Mouse (Mus musculus) heart, adult 8-10 months (tissue): Measurements from ENCODE around the gene Ccno. TPM values are rescaled to one million over a fixed set of nuclear protein-coding genes. Genes with fewer than 3 reads are reported as not detected.
"Not testable (repeated sequence)": the region's sequence is repeated elsewhere in the genome, so short reads cannot be mapped to it uniquely, and the experiment has no call there.

Experiments used
- DNase-seq: peaks from one replicate; pipeline ENCODE4 v3.0.0; 2022; ENCODE audit warnings: low spot score
- microRNA-seq: library from miRNA; unstranded; fragments of <30 nt; microRNA quantifications from one replicate; pipeline ENCODE4 v1.2.0, GENCODE M21; 2022
- total RNA-seq, 4 experiments: library from RNA; stranded (reverse); gene quantifications; 2 replicates each; pipeline ENCODE4 v1.2.4; 2022

The Ccno gene
- total RNA-seq, 4 experiments from 2014 or later, result 0.16 to 0.50 TPM; not detected in 2

- no peak for DNase-seq
These were observed 13.1 kb downstream of the Ccno start for GRCm38 (mm10) chr13:113000576-113001318.

GRCm38 (mm10) chr13:113012683-113013082, 25.1 kb downstream of the Ccno start:
- no peak for DNase-seq

- DNase-seq, result not testable (repeated sequence)
These were observed 25.8 kb downstream of the Ccno start for GRCm38 (mm10) chr13:113013174-113013953.

GRCm38 (mm10) chr13:113021521-113021920, 33.9 kb downstream of the Ccno start:
- DNase-seq, result no peak

- no peak for DNase-seq
These were observed 34.9 kb downstream of the Ccno start for GRCm38 (mm10) chr13:113022467-113022866.

GRCm38 (mm10) chr13:113023274-113024143, 35.9 kb downstream of the Ccno start:
- no peak for DNase-seq

- no peak for DNase-seq
These were observed 43.7 kb downstream of the Ccno start for GRCm38 (mm10) chr13:113031351-113031750.

GRCm38 (mm10) chr13:113031792-113032571, 44.4 kb downstream of the Ccno start:
- DNase-seq, result no peak

GRCm38 (mm10) chr13:113032831-113033230, 45.2 kb downstream of the Ccno start:
- no peak for DNase-seq

GRCm38 (mm10) chr13:113034271-113034886, 46.8 kb downstream of the Ccno start:
- DNase-seq, result no peak

GRCm38 (mm10) chr13:113034950-113035421, 47.4 kb downstream of the Ccno start, which contains the start of gene Cdc20b:
TSS of gene Cdc20b (plus strand) at chr13:113035111.
- DNase-seq, result peak; percentile 14

- peak; percentile 85 for DNase-seq
These were observed 48.2 kb downstream of the Ccno start for GRCm38 (mm10) chr13:113035852-113036251.

Small RNAs within 50 kb of the gene (microRNA-seq; reads per million reads assigned to microRNA genes)
- gene Mir449a (47.6 reads per million, percentile 49 among the genes with 10 or more reads in this experiment), gene Mir449b (not detected), gene Mir449c (not detected)

Other genes starting within 250 kb of the Ccno start
- 10 to 100 TPM; 36.4 to 44.4 (median 39.3) TPM for gene Plpp1, start 187.0 kb upstream of the Ccno start, total RNA-seq
- gene Mtrex, start 60.4 kb upstream of the Ccno start, total RNA-seq, result 10 to 100 TPM; 22.1 to 27.2 (median 26.0) TPM
- gene Dhx29, start 60.3 kb upstream of the Ccno start, total RNA-seq, result 10 to 100 TPM; 14.3 to 15.4 (median 15.1) TPM
- gene Mcidas, start 6.0 kb downstream of the Ccno start, total RNA-seq, result not detected
- gene Cdc20b, start 47.3 kb downstream of the Ccno start, total RNA-seq, result not detected
- 10 to 100 TPM; 32.6 to 36.7 (median 35.6) TPM for gene Gpx8, start 58.6 kb downstream of the Ccno start, total RNA-seq
- gene Gzma, start 113.2 kb downstream of the Ccno start, total RNA-seq, result under 1 TPM in 2 of 4 experiments, not detected in 2; 0.46 to 0.95 TPM
- 1 to 10 TPM in 1 of 4 experiments, under 1 TPM in 3; 0.44 to 1.3 (median 0.59) TPM for gene Esm1, start 221.9 kb downstream of the Ccno start, total RNA-seq
- gene Gzmk, start 238.1 kb downstream of the Ccno start, total RNA-seq, result not detected